Mouse (Mus musculus) midbrain, postnatal 0 days (tissue): ENCODE data around the gene Agap3. TPM values are rescaled to one million over a fixed set of nuclear protein-coding genes. Genes with fewer than 3 reads are reported as not detected.

Source experiments
- ATAC-seq: fragments of 200-750 bp; cut with Nextera tagmentation; 2 replicates; pipeline ENCODE4 v1.8.0; 2017; ENCODE audit warnings: moderate number of reproducible peaks, mild to moderate bottlenecking, moderate TSS enrichment, moderate library complexity; ENCODE audit not compliant: low FRiP score
- DNase-seq: peaks from one replicate; pipeline ENCODE4 v3.0.0-alpha.2; 2015; ENCODE audit warnings: low spot score
- H3K27ac ChIP-seq: fragments of 300-500 bp; sonication (generic); 2 replicates; pipeline ENCODE4 v1.5.1; 2014; ENCODE audit warnings: low read depth, mild to moderate bottlenecking, low read length, mixed read lengths
- H3K27me3 ChIP-seq: fragments of 300-500 bp; sonication (generic); 2 replicates; pipeline ENCODE4 v1.6.1; 2014; ENCODE audit warnings: low read length, control low read depth, mixed read lengths; ENCODE audit not compliant: insufficient read depth
- H3K36me3 ChIP-seq: fragments of 300-500 bp; sonication (generic); 2 replicates; pipeline ENCODE4 v1.6.1; 2014; ENCODE audit warnings: low read length, control low read depth, mixed read lengths; ENCODE audit not compliant: insufficient read depth
- H3K4me1 ChIP-seq: fragments of 300-500 bp; sonication (generic); 2 replicates; pipeline ENCODE4 v1.6.1; 2014; ENCODE audit warnings: mild to moderate bottlenecking, control low read depth, antibody characterized with exemption, low read length, mixed read lengths; ENCODE audit not compliant: insufficient read depth
- H3K4me2 ChIP-seq: fragments of 300-500 bp; sonication (generic); 2 replicates; pipeline ENCODE4 v1.6.1; 2014; ENCODE audit warnings: low read depth, mild to moderate bottlenecking, low read length, mixed read lengths; ENCODE audit not compliant: poor library complexity, severe bottlenecking
- H3K4me3 ChIP-seq: fragments of 300-500 bp; sonication (generic); 2 replicates; pipeline ENCODE4 v1.5.1; 2014; ENCODE audit warnings: low read depth, mild to moderate bottlenecking, low read length, moderate library complexity
- H3K9ac ChIP-seq: fragments of 300-500 bp; sonication (generic); replicated peaks from 2 replicates; pipeline ENCODE4 v1.6.1; 2014; ENCODE audit warnings: mild to moderate bottlenecking, low read length, moderate library complexity, mixed read lengths; ENCODE audit not compliant: poor library complexity, severe bottlenecking
- H3K9me3 ChIP-seq: fragments of 300-500 bp; sonication (generic); 2 replicates; pipeline ENCODE4 v1.6.1; 2016; ENCODE audit warnings: low read length, control low read depth
- CTCF ChIP-seq: IDR thresholded peaks from 2 replicates; pipeline ENCODE4 v1.5.1; 2016; ENCODE audit warnings: antibody characterized with exemption, mild to moderate bottlenecking
- WGBS: fragments of 180-500 bp; shearing (Covaris S2); extraction: QIAGEN DNeasy Blood & Tissue Kit; methylation state at CpG from one replicate; pipeline ENCODE4 v1.1.7; 2014; 5-methylcytosine and 5-hydroxymethylcytosine counted together
- polyA plus RNA-seq: library from polyadenylated mRNA; unstranded; fragments of >200 nt; fragmentation: Nextera tagmentation; extraction: Ambion mirVana; gene quantifications from 2 replicates; pipeline ENCODE4 v1.2.1, GENCODE M21; 2015
- total RNA-seq: library from RNA; depleted of rRNA; stranded (reverse); fragments of >200 nt; gene quantifications from 2 replicates; pipeline ENCODE4 v1.2.3, GENCODE M21; 2014

Agap3 gene
- total and polyA plus RNA-seq, 2 experiments from 2014 or later: 120 to 282 TPM

DNA sequence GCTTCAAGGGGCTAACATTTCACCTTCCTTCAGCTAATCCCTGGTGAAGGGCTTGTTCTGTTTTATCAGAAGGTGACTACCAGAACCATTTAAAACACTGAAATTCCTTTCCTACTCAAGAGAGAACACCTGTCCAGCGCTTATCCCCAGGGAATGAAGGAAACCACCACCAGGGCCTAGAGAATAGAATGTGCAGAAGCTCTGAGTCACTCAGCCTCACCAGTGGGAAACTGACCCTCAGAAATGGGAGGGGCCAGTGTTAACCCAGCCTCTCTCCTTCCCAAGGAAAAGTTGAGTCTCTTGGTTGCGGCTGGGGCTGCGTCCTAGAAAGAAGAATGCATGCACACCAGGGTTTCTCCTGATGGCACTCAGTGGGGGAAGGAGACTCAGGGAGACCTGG lies 3.1 kb downstream of the Agap3 start:
- H3K4me1 ChIP-seq: peaks cover 22% of the 10 kb centered on the region; the same call in 1 of the 2 replicates
- no peaks in the 10 kb centered on the region for H3K9me3 ChIP-seq
- no peak overlapping the region for H3K4me3 ChIP-seq
- DNase-seq: no peak
- H3K27me3 ChIP-seq: no peaks in the 10 kb centered on the region
- 63% methylated on average over 3 of the region's 3 CpGs for WGBS
- H3K9ac ChIP-seq: no peak overlapping the region
- no peak for ATAC-seq
- H3K4me2 ChIP-seq: peak overlapping the region; percentile 98
- H3K27ac ChIP-seq: no peak overlapping the region
- no peak for TF ChIP-seq CTCF
- no peaks in the 10 kb centered on the region for H3K36me3 ChIP-seq

GRCm38 (mm10) chr5:24455613-24456012 lies 3.6 kb downstream of the Agap3 start:
- no peaks in the 10 kb centered on the region for H3K9me3 ChIP-seq
- H3K4me2 ChIP-seq: peak overlapping the region; percentile 26
- DNase-seq (no peak), ATAC-seq (no peak)
- no peaks in the 10 kb centered on the region for H3K36me3 ChIP-seq
- no peak for TF ChIP-seq CTCF
- no peak overlapping the region; the same call in 1 of the 2 replicates for H3K9ac ChIP-seq
- H3K27me3 ChIP-seq: no peaks in the 10 kb centered on the region
- H3K4me1 ChIP-seq: peaks cover 22% of the 10 kb centered on the region; the same call in 1 of the 2 replicates
- no peak overlapping the region for H3K27ac ChIP-seq
- WGBS: 45% methylated on average over 7 of the region's 7 CpGs
- no peak overlapping the region for H3K4me3 ChIP-seq

DNA sequence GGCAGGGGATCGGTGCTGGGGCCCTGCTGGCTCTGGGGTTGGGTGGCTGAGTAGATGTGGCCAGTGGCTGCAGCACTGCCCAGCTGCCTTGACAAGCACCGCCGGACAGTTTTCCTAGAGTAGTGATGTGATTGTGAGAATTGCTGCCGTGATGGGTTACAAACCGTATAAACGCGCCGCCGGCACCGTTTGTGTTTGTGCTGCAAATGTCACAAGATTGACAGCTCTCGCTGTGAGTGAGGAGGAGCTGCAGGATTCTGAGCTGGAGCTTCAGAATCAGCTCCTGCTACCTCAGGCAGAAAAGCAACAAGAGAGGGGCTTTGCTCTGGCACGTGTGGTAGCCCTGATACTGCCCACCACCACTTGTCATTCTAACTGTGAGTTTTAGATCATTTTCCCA lies 14.8 kb downstream of the Agap3 start:
- Histone ChIP-seq H3K4me1 (0 out of 2 replicates have a peak, but pooled peaks cover 6% of the 10 kb centered on the region), H3K27ac (no peak overlapping the region), H3K9me3 (no peaks in the 10 kb centered on the region), H3K4me3 (no peak overlapping the region), H3K4me2 (peak overlapping the region; percentile 18; the same call in 1 of the 2 replicates), H3K36me3 (no peaks in the 10 kb centered on the region), H3K27me3 (no peaks in the 10 kb centered on the region), H3K9ac (no peak overlapping the region)
- TF ChIP-seq CTCF: no peak
- ATAC-seq: no peak
- 24% methylated on average over 12 of the region's 12 CpGs for WGBS
- no peak for DNase-seq

DNA sequence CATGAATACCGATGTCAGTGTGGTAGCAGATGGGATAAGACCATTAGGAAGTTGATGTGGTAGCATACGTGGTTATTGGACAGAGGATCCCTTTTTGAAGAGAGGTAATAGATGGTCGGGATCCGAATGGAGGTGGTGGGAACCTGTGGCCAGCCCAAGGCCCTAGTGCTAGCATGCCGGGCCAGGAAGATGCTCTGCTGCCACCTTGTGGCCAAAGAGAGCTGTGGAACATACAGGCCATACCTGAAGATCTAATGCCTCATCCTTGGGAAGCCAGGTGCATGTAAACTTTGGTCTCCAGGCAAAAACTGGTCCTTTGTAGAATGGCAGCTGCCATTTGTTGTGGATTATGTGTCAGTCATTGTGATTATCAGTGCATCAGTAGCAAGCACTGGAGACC lies 18.6 kb downstream of the Agap3 start:
- DNase-seq (peak; percentile 89), ATAC-seq (peak; percentile 70)
- TF ChIP-seq CTCF: peak; percentile 95
- Histone ChIP-seq H3K27ac (no peak overlapping the region), H3K9me3 (no peaks in the 10 kb centered on the region), H3K36me3 (no peaks in the 10 kb centered on the region), H3K27me3 (no peaks in the 10 kb centered on the region), H3K4me2 (no peak overlapping the region), H3K4me1 (0 out of 2 replicates have a peak, but pooled peaks cover 15% of the 10 kb centered on the region), H3K4me3 (no peak overlapping the region), H3K9ac (no peak overlapping the region)
- 12% methylated on average over 5 of the region's 5 CpGs for WGBS

DNA sequence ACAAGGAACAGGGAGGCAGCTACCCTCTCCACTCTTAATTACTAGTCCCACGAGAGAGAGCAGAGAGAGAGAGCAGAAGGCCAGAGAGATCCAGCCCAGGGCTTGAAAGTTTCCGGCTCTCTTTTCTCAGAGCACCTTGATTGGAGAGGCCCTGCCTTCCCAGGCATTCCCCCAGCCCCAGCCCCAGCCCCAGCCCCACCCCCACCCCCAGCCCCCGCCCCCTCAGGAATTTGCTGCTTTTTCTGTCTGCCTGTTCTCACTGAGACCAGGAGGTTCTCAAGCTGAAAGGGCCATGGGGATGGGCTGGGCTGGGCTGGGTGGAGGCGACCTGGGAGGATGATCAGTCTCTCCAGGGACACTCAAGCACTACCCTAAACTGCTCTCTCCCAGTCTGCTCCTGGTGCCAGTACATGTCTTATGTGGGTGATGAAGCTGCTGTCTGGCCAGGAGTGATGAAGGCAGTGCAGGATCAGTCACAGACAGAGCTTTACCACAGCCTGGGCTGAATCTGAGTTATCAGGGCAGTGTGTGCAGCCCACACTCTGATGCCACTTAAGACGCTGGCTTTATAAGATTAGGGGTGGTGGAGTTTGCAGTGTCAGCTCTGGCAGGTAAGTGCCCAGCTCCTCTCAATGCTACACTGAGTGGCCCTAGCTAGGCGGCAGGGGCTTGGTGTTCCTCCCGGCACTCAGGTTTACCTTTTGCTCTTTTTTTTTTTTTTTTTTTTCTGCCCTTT lies 21.1 kb downstream of the Agap3 start:
- 50% methylated on average over 7 of the region's 7 CpGs for WGBS
- no peak overlapping the region for H3K9ac ChIP-seq

GRCm38 (mm10) chr5:24474025-24474722 lies 22.2 kb downstream of the Agap3 start:
- H3K27ac ChIP-seq: no peak overlapping the region
- no peaks in the 10 kb centered on the region for H3K27me3 ChIP-seq
- peak overlapping the region; percentile 46 for H3K4me2 ChIP-seq
- H3K9ac ChIP-seq: peak overlapping the region; percentile 36
- peaks cover 27% of the 10 kb centered on the region for H3K36me3 ChIP-seq
- WGBS: 11% methylated on average over 63 of the region's 77 CpGs
- ATAC-seq (peak; percentile 7; the same call in 1 of the 2 replicates), DNase-seq (no peak)
- H3K4me3 ChIP-seq: peak overlapping the region; percentile 29
- TF ChIP-seq CTCF: no peak
- no peaks in the 10 kb centered on the region for H3K9me3 ChIP-seq
- 0 out of 2 replicates have a peak, but pooled peaks cover 10% of the 10 kb centered on the region for H3K4me1 ChIP-seq

More for the DNA sequence above, 21.1 kb downstream of the Agap3 start:
- H3K27me3 ChIP-seq: no peaks in the 10 kb centered on the region
- H3K4me2 ChIP-seq: no peak overlapping the region
- peaks cover 16% of the 10 kb centered on the region for H3K36me3 ChIP-seq
- H3K27ac ChIP-seq: no peak overlapping the region
- TF ChIP-seq CTCF: no peak
- H3K4me3 ChIP-seq: no peak overlapping the region
- no peaks in the 10 kb centered on the region for H3K9me3 ChIP-seq
- no peak for ATAC-seq
- no peak for DNase-seq
- H3K4me1 ChIP-seq: 0 out of 2 replicates have a peak, but pooled peaks cover 10% of the 10 kb centered on the region
